ENCODE assay signal across 19 mouse cellular contexts in genomic region chr2:65336608-65337007, GRCm38 (mm10). TPM values are rescaled to one million over a fixed set of nuclear protein-coding genes. Genes with fewer than 3 reads are reported as not detected.
DNase-seq lines count a peak whose midpoint lies in the region; ATAC-seq and TF ChIP-seq lines count a peak whose summit lies in the region.
"Had no signal": no experiment of that assay in that cellular context is flagged by ENCODE, and none has a peak within 500 bp of the region (broad histone marks: within the 10 kb centered on the region; RNA-seq: fewer than 3 reads in every experiment).

No protein-coding gene starts in this region.

- ATAC-seq in megakaryocyte, adult 5-6 weeks (ENCODE audit: poor library complexity, severe bottlenecking), result 0 out of 2 replicates have a peak, but pooled peaks have one; percentile 26
- ATAC-seq in forebrain, embryonic 14.5 days, result no peak

- WGBS in forebrain, embryonic 14.5 days, result 86% methylated on average over 3 of the region's 3 CpGs

- H3K27ac ChIP-seq in CH12.LX (ENCODE audit: insufficient read depth, low read depth), result no peak overlapping the region
- H3K27ac ChIP-seq in forebrain, embryonic 14.5 days (ENCODE audit: low read depth, low read length), result no peak overlapping the region
- H3K27ac ChIP-seq: embryonic facial prominence, embryonic 12.5 days; heart, adult 2 months; heart, embryonic 15.5 days; hindbrain, embryonic 15.5 days had no signal

- no peaks in the 10 kb centered on the region for H3K27me3 ChIP-seq in CH12.LX (replicated peaks)
- no peaks in the 10 kb centered on the region for H3K27me3 ChIP-seq in splenic B cell, adult 2 months (ENCODE audit: control insufficient read depth, insufficient read depth, low read length, poor library complexity, severe bottlenecking)
- no peaks in the 10 kb centered on the region for H3K27me3 ChIP-seq in forebrain, embryonic 14.5 days (replicated peaks; ENCODE audit: control insufficient read depth, insufficient read depth, low read length)
- H3K27me3 ChIP-seq: embryonic facial prominence, embryonic 12.5 days; heart, embryonic 15.5 days; hindbrain, embryonic 15.5 days had no signal

- dilution Hi-C loops in CH12.LX (cut with MboI; ENCODE audit: extremely low pct_ligation_motif_present, extremely low pct_unique_long_range_greater_than_20kb, low sequenced_read_pairs), result no loop called here

- no peak for TF ChIP-seq RAD21 in CH12.LX (IDR thresholded peaks at IDR 0.05; ENCODE audit: low read depth, low read length)

- peak overlapping the region; percentile 50 for H3K4me2 ChIP-seq in CH12.LX (ENCODE audit: insufficient read depth, low read depth, poor library complexity, severe bottlenecking)
- no peak overlapping the region for H3K4me2 ChIP-seq in forebrain, embryonic 14.5 days (ENCODE audit: low read length)
- H3K4me2 ChIP-seq: embryonic facial prominence, embryonic 12.5 days; heart, embryonic 11.5 days; heart, embryonic 15.5 days had no signal

- TF ChIP-seq EP300 in CH12.LX (IDR thresholded peaks at IDR 0.05; ENCODE audit: low read length), result no peak

- peaks cover 2 to 8% of the 10 kb centered on the region in 2 experiments; a peak in 2 of 4 replicates for H3K4me1 ChIP-seq in CH12.LX (ENCODE audit: control insufficient read depth in 1 of 2, insufficient read depth in 2 of 2)
- no peaks in the 10 kb centered on the region for H3K4me1 ChIP-seq in forebrain, embryonic 14.5 days (ENCODE audit: control insufficient read depth, insufficient read depth, low read length)
- H3K4me1 ChIP-seq: embryonic facial prominence, embryonic 12.5 days had no signal

- no peak for TF ChIP-seq POLR2A in CH12.LX (IDR thresholded peaks at IDR 0.05; ENCODE audit: low read depth, low read length)

- no peaks in the 10 kb centered on the region for H3K79me2 ChIP-seq in CH12.LX (replicated peaks; ENCODE audit: control insufficient read depth, extremely low read depth, insufficient read depth, poor library complexity, severe bottlenecking)

- no peaks in the 10 kb centered on the region for H3K36me3 ChIP-seq in CH12.LX (replicated peaks in 1 of 2; ENCODE audit: control insufficient read depth in 1 of 2, insufficient read depth in 1 of 2, low read length in 1 of 2)
- H3K36me3 ChIP-seq in splenic B cell, adult 2 months (ENCODE audit: control insufficient read depth, insufficient read depth, low read length, poor library complexity, severe bottlenecking), result no peaks in the 10 kb centered on the region
- no peaks in the 10 kb centered on the region for H3K36me3 ChIP-seq in forebrain, embryonic 14.5 days (ENCODE audit: control insufficient read depth, insufficient read depth, low read length)
- H3K36me3 ChIP-seq: embryonic facial prominence, embryonic 12.5 days; heart, embryonic 15.5 days; hindbrain, embryonic 15.5 days had no signal

- intact Hi-C loops in heart, postnatal 14 days (cut with DNase I), result loop anchor here (1.0 to 5.0 kb wide), 4 partner anchors 187 to 372 kb away; partner anchors contain the start of gene Grb14

- no peaks in the 10 kb centered on the region for H3K9me3 ChIP-seq in CH12.LX (replicated peaks; ENCODE audit: low read length)
- no peaks in the 10 kb centered on the region for H3K9me3 ChIP-seq in forebrain, embryonic 14.5 days (replicated peaks; ENCODE audit: control insufficient read depth, low read length)
- H3K9me3 ChIP-seq: embryonic facial prominence, embryonic 12.5 days; heart, embryonic 15.5 days; hindbrain, embryonic 15.5 days had no signal

- DNase-seq in thymus, postnatal 4 days, result peak; percentile 22
- DNase-seq in thymus, postnatal 14 days, result no peak
- no peak for DNase-seq in CH12.LX (ENCODE audit: extremely low read depth)
- peak; percentile 34 for DNase-seq in splenic B cell, adult 2 months (ENCODE audit: low read depth, low spot score)
- no peak for DNase-seq in heart, postnatal 14 days
- no peak for DNase-seq in urinary bladder, adult 2 months (ENCODE audit: low spot score)
- no peak for DNase-seq in forebrain, embryonic 14.5 days (ENCODE audit: low spot score)
- DNase-seq: adrenal gland, postnatal 10 days; cerebellum, adult 11 months; cerebellum, adult 8-10 months; cerebellum, postnatal 25 days; forebrain, postnatal 0 days; gastrocnemius, postnatal 14 days; heart, adult 2 months had no signal

- in situ Hi-C loops in CH12.LX (cut with MboI; ENCODE audit: low pct_ligation_motif_present, low pct_unique_long_range_greater_than_20kb, low sequenced_read_pairs), result loop anchor here (25.0 kb wide), 1 partner anchor 324 kb away; the partner anchor contains the start of gene Grb14

- 0 out of 2 replicates have a peak overlapping the region, but pooled peaks have one; percentile 9 for H3K9ac ChIP-seq in CH12.LX (ENCODE audit: insufficient read depth, low read depth)
- H3K9ac ChIP-seq in forebrain, embryonic 14.5 days (ENCODE audit: low read length), result no peak overlapping the region
- H3K9ac ChIP-seq: embryonic facial prominence, embryonic 12.5 days; forebrain, postnatal 0 days; heart, embryonic 15.5 days; hindbrain, embryonic 15.5 days had no signal

- no peak overlapping the region for H3K4me3 ChIP-seq in CH12.LX (replicated peaks in 1 of 3; ENCODE audit: low read depth in 2 of 3, low read length in 2 of 3, poor library complexity in 1 of 3)
- no peak overlapping the region for H3K4me3 ChIP-seq in forebrain, embryonic 14.5 days (ENCODE audit: low read depth, low read length)
- H3K4me3 ChIP-seq: embryonic facial prominence, embryonic 12.5 days; heart, adult 2 months; heart, embryonic 15.5 days; hindbrain, embryonic 15.5 days had no signal

- no peak for TF ChIP-seq CTCF in CH12.LX (conservative IDR thresholded peaks at IDR 0.05 in 1 of 2, IDR thresholded peaks at IDR 0.05 in 1 of 2; ENCODE audit: low read depth in 2 of 2, low read length in 2 of 2)

TF ChIP-seq in CH12.LX, 34 proteins besides CTCF, POLR2A, EP300 and RAD21:
- TF ChIP-seq MEF2A (IDR thresholded peaks at IDR 0.05; ENCODE audit: borderline replicate concordance, low read depth, low read length) (no peak), IRF4 (IDR thresholded peaks at IDR 0.05; ENCODE audit: low read depth, low read length) (0 out of 2 replicates have a peak, but pooled peaks have one; percentile 14)

RNA-seq across cellular contexts. Expression of gene Slc38a11, which starts 27.2 kb away (rescaled TPM):
- total RNA-seq in CH12.LX (2012; rRNA removed) (not detected in 2 replicates), CH12.LX (2014; rRNA removed) (not detected in 2 replicates)
- polyA plus RNA-seq in CH12.LX (2012; ENCODE audit: insufficient read length, low read depth), result not detected in 2 replicates
- total RNA-seq in megakaryocyte, adult 5-6 weeks (2015), result not detected in 2 replicates
- total RNA-seq in megakaryocyte, adult 5-6 weeks (2017), result not detected in 2 replicates
- total RNA-seq in heart, postnatal 14 days (2021), result 1 to 10 TPM; 1.9 to 2.4 TPM
- 1.9 and 2.9 TPM in 2 replicates for polyA plus RNA-seq in urinary bladder, adult 2 months (2012; rRNA removed)
- 1.4 and 2.2 TPM in 2 replicates for polyA plus RNA-seq in forebrain, embryonic 14.5 days (2014; fragmentation: Nextera tagmentation; extraction: Ambion mirVana)
- polyA plus RNA-seq: heart, embryonic 11.5 days had no signal

Comparison
In these comparisons a context has a peak if more than half of its experiments do, and no peak if none do; other contexts are left out.
1. DNase-seq: peak in thymus, postnatal 4 days (single experiment) and splenic B cell, adult 2 months (single experiment); none in thymus, postnatal 14 days (single experiment), CH12.LX (single experiment), heart, postnatal 14 days (0 of 2), urinary bladder, adult 2 months (single experiment) and forebrain, embryonic 14.5 days (single experiment).